Mouse (Mus musculus): ENCODE results near the gene Gm20696. TPM values are rescaled to one million over a fixed set of nuclear protein-coding genes. Genes with fewer than 3 reads are reported as not detected.

The Gm20696 gene
- total and polyA plus RNA-seq, 3 experiments: 1.5 to 7.1 TPM; not detected in 1

GRCm38 (mm10) chr6:99359765-99360499 is 306.7 kb downstream of the Gm20696 start:
- H3K27me3 ChIP-seq (ENCODE audit: insufficient read depth, low read length): no peaks in the 10 kb centered on the region
- no peak overlapping the region for H3K4me3 ChIP-seq (ENCODE audit: low read depth, low read length)
- H3K9me3 ChIP-seq (replicated peaks): no peaks in the 10 kb centered on the region
- TF ChIP-seq TAL1 (conservative IDR thresholded peaks at IDR 0.05; ENCODE audit: low read depth, low read length): no peak
- no peak for TF ChIP-seq POLR2AphosphoS5 (IDR thresholded peaks at IDR 0.05; ENCODE audit: insufficient replicate concordance, low read depth, low read length)
- TF ChIP-seq CTCF (IDR thresholded peaks at IDR 0.05; ENCODE audit: low read depth, low read length): no peak
- TF ChIP-seq GATA1 (IDR thresholded peaks at IDR 0.05; ENCODE audit: borderline replicate concordance, low read length): no peak
- no peak for TF ChIP-seq GATA2 (IDR thresholded peaks at IDR 0.05; ENCODE audit: borderline replicate concordance, low read depth, low read length)
- no peaks in the 10 kb centered on the region for H3K4me1 ChIP-seq (ENCODE audit: insufficient read depth, low read depth, low read length)
- H3K36me3 ChIP-seq (replicated peaks): peaks cover 16% of the 10 kb centered on the region
- ATAC-seq (ENCODE audit: extremely low read depth, insufficient number of reproducible peaks, low FRiP score, poor library complexity, severe bottlenecking) (no peak), DNase-seq (ENCODE audit: low spot score) (no peak)

- no peaks in the 10 kb centered on the region for H3K27me3 ChIP-seq (ENCODE audit: insufficient read depth, low read length)
- H3K4me3 ChIP-seq (ENCODE audit: low read depth, low read length): no peak overlapping the region
- no peaks in the 10 kb centered on the region for H3K4me1 ChIP-seq (ENCODE audit: insufficient read depth, low read depth, low read length)
- ATAC-seq (ENCODE audit: extremely low read depth, insufficient number of reproducible peaks, low FRiP score, poor library complexity, severe bottlenecking) (no peak), DNase-seq (ENCODE audit: low spot score) (no peak)
- H3K36me3 ChIP-seq (replicated peaks): peaks cover 18% of the 10 kb centered on the region
- TF ChIP-seq GATA2 (IDR thresholded peaks at IDR 0.05; ENCODE audit: borderline replicate concordance, low read depth, low read length): no peak
- H3K9me3 ChIP-seq (replicated peaks): no peaks in the 10 kb centered on the region
These were observed 307.4 kb downstream of the Gm20696 start for GRCm38 (mm10) chr6:99359036-99359698.

GRCm38 (mm10) chr6:99357931-99358330 is 308.7 kb downstream of the Gm20696 start:
- Histone ChIP-seq H3K4me1 (ENCODE audit: insufficient read depth, low read depth, low read length) (no peaks in the 10 kb centered on the region), H3K36me3 (replicated peaks) (peaks cover 23% of the 10 kb centered on the region), H3K27me3 (ENCODE audit: insufficient read depth, low read length) (no peaks in the 10 kb centered on the region), H3K9me3 (replicated peaks) (no peaks in the 10 kb centered on the region), H3K4me3 (ENCODE audit: low read depth, low read length) (no peak overlapping the region)
- DNase-seq (ENCODE audit: low spot score) (no peak), ATAC-seq (ENCODE audit: extremely low read depth, insufficient number of reproducible peaks, low FRiP score, poor library complexity, severe bottlenecking) (no peak)
- TF ChIP-seq GATA1 (IDR thresholded peaks at IDR 0.05; ENCODE audit: borderline replicate concordance, low read length): no peak
- no peak for TF ChIP-seq TAL1 (conservative IDR thresholded peaks at IDR 0.05; ENCODE audit: low read depth, low read length)
- no peak for TF ChIP-seq CTCF (IDR thresholded peaks at IDR 0.05; ENCODE audit: low read depth, low read length)
- no peak for TF ChIP-seq GATA2 (IDR thresholded peaks at IDR 0.05; ENCODE audit: borderline replicate concordance, low read depth, low read length)

- ATAC-seq (ENCODE audit: extremely low read depth, insufficient number of reproducible peaks, low FRiP score, poor library complexity, severe bottlenecking) (no peak), DNase-seq (ENCODE audit: low spot score) (no peak)
- no peaks in the 10 kb centered on the region for H3K9me3 ChIP-seq (replicated peaks)
- TF ChIP-seq GATA1 (IDR thresholded peaks at IDR 0.05; ENCODE audit: borderline replicate concordance, low read length): no peak
- TF ChIP-seq GATA2 (IDR thresholded peaks at IDR 0.05; ENCODE audit: borderline replicate concordance, low read depth, low read length): no peak
- TF ChIP-seq POLR2AphosphoS5 (IDR thresholded peaks at IDR 0.05; ENCODE audit: insufficient replicate concordance, low read depth, low read length): no peak
- no peak for TF ChIP-seq TAL1 (conservative IDR thresholded peaks at IDR 0.05; ENCODE audit: low read depth, low read length)
- no peak for TF ChIP-seq CTCF (IDR thresholded peaks at IDR 0.05; ENCODE audit: low read depth, low read length)
- H3K27me3 ChIP-seq (ENCODE audit: insufficient read depth, low read length): no peaks in the 10 kb centered on the region
- no peak overlapping the region for H3K4me3 ChIP-seq (ENCODE audit: low read depth, low read length)
- peaks cover 25% of the 10 kb centered on the region for H3K36me3 ChIP-seq (replicated peaks)
- peaks cover 3% of the 10 kb centered on the region; the same call in 1 of the 2 replicates for H3K4me1 ChIP-seq (ENCODE audit: insufficient read depth, low read depth, low read length)
These were observed 312.3 kb downstream of the Gm20696 start for GRCm38 (mm10) chr6:99354338-99354737.

GRCm38 (mm10) chr6:99353441-99353840 is 313.2 kb downstream of the Gm20696 start:
- TF ChIP-seq GATA2 (IDR thresholded peaks at IDR 0.05; ENCODE audit: borderline replicate concordance, low read depth, low read length) (no peak), GATA1 (IDR thresholded peaks at IDR 0.05; ENCODE audit: borderline replicate concordance, low read length) (no peak), TAL1 (conservative IDR thresholded peaks at IDR 0.05; ENCODE audit: low read depth, low read length) (no peak), POLR2AphosphoS5 (IDR thresholded peaks at IDR 0.05; ENCODE audit: insufficient replicate concordance, low read depth, low read length) (no peak), CTCF (IDR thresholded peaks at IDR 0.05; ENCODE audit: low read depth, low read length) (no peak)
- Histone ChIP-seq H3K36me3 (replicated peaks) (peaks cover 25% of the 10 kb centered on the region), H3K9me3 (replicated peaks) (no peaks in the 10 kb centered on the region), H3K4me3 (ENCODE audit: low read depth, low read length) (no peak overlapping the region), H3K4me1 (ENCODE audit: insufficient read depth, low read depth, low read length) (peaks cover 3% of the 10 kb centered on the region; the same call in 1 of the 2 replicates), H3K27me3 (ENCODE audit: insufficient read depth, low read length) (no peaks in the 10 kb centered on the region)
- DNase-seq (ENCODE audit: low spot score): no peak
- ATAC-seq (ENCODE audit: extremely low read depth, insufficient number of reproducible peaks, low FRiP score, poor library complexity, severe bottlenecking): no peak

- Histone ChIP-seq H3K36me3 (replicated peaks) (peaks cover 13% of the 10 kb centered on the region), H3K27me3 (ENCODE audit: insufficient read depth, low read length) (no peaks in the 10 kb centered on the region), H3K4me3 (ENCODE audit: low read depth, low read length) (no peak overlapping the region), H3K9me3 (replicated peaks) (no peaks in the 10 kb centered on the region), H3K4me1 (ENCODE audit: insufficient read depth, low read depth, low read length) (peaks cover 3% of the 10 kb centered on the region; the same call in 1 of the 2 replicates)
- DNase-seq (ENCODE audit: low spot score) (no peak), ATAC-seq (ENCODE audit: extremely low read depth, insufficient number of reproducible peaks, low FRiP score, poor library complexity, severe bottlenecking) (no peak)
- TF ChIP-seq GATA2 (IDR thresholded peaks at IDR 0.05; ENCODE audit: borderline replicate concordance, low read depth, low read length) (no peak), GATA1 (IDR thresholded peaks at IDR 0.05; ENCODE audit: borderline replicate concordance, low read length) (no peak), POLR2AphosphoS5 (IDR thresholded peaks at IDR 0.05; ENCODE audit: insufficient replicate concordance, low read depth, low read length) (no peak), CTCF (IDR thresholded peaks at IDR 0.05; ENCODE audit: low read depth, low read length) (no peak), TAL1 (conservative IDR thresholded peaks at IDR 0.05; ENCODE audit: low read depth, low read length) (no peak)
These were observed 316.0 kb downstream of the Gm20696 start for GRCm38 (mm10) chr6:99350566-99350965.

Data from G1E (cell line).